Mouse (Mus musculus): ENCODE results near the gene Celsr3. TPM values are rescaled to one million over a fixed set of nuclear protein-coding genes. Genes with fewer than 3 reads are reported as not detected.

The Celsr3 gene
- total RNA-seq (2021), result under 1 TPM; 0.12 TPM
- long read RNA-seq, experiment 1, result 0 reads
- long read RNA-seq, experiment 2, result 0 reads

GRCm38 (mm10) chr9:108825820-108826699 lies at the start of gene Celsr3:
Gene Celsr3, plus strand, starts transcription at chr9:108826320.
- intact Hi-C loops (cut with DNase I), result loop anchor here (2.0 kb wide), 1 partner anchor 15 kb away; no protein-coding TSS in a partner anchor
- peak; percentile 35 to 53 for DNase-seq

GRCm38 (mm10) chr9:108776614-108777013 lies 49.5 kb upstream of the Celsr3 start:
- no peak for DNase-seq
- intact Hi-C loops (cut with DNase I), result no loop called here

GRCm38 (mm10) chr9:108777276-108777675 lies 48.8 kb upstream of the Celsr3 start:
- intact Hi-C loops (cut with DNase I), result no loop called here
- DNase-seq, result no peak

GRCm38 (mm10) chr9:108780959-108781358 lies 45.2 kb upstream of the Celsr3 start:
- intact Hi-C loops (cut with DNase I), result no loop called here
- no peak for DNase-seq

- DNase-seq, result no peak
- intact Hi-C loops (cut with DNase I), result no loop called here
Measured at GRCm38 (mm10) chr9:108781891-108782290, 44.2 kb upstream of the Celsr3 start.

GRCm38 (mm10) chr9:108782836-108783547 lies 43.1 kb upstream of the Celsr3 start:
- intact Hi-C loops (cut with DNase I), result no loop called here
- DNase-seq, result no peak

GRCm38 (mm10) chr9:108783548-108784463 lies 42.3 kb upstream of the Celsr3 start, which contains the start of gene Ip6k2:
Gene Ip6k2, plus strand, starts transcription at chr9:108783796.
- peak; percentile 96 to 97 for DNase-seq
- intact Hi-C loops (cut with DNase I), result no loop called here

GRCm38 (mm10) chr9:108785416-108785815 lies 40.7 kb upstream of the Celsr3 start:
- DNase-seq, result no peak
- intact Hi-C loops (cut with DNase I), result no loop called here

GRCm38 (mm10) chr9:108786494-108786893 lies 39.6 kb upstream of the Celsr3 start:
- no peak for DNase-seq
- intact Hi-C loops (cut with DNase I), result no loop called here

GRCm38 (mm10) chr9:108787080-108787479 lies 39.0 kb upstream of the Celsr3 start:
- intact Hi-C loops (cut with DNase I), result no loop called here
- DNase-seq, result no peak

- intact Hi-C loops (cut with DNase I), result no loop called here
Measured at GRCm38 (mm10) chr9:108788713-108789112, 37.4 kb upstream of the Celsr3 start.

GRCm38 (mm10) chr9:108792307-108792706 lies 33.8 kb upstream of the Celsr3 start:
- intact Hi-C loops (cut with DNase I), result no loop called here

More at GRCm38 (mm10) chr9:108788713-108789112, 37.4 kb upstream of the Celsr3 start:
- DNase-seq, result no peak

GRCm38 (mm10) chr9:108792730-108793129 lies 33.4 kb upstream of the Celsr3 start:
- intact Hi-C loops (cut with DNase I), result no loop called here
- DNase-seq, result no peak

More at GRCm38 (mm10) chr9:108792307-108792706, 33.8 kb upstream of the Celsr3 start:
- DNase-seq, result no peak

- DNase-seq, result no peak
- intact Hi-C loops (cut with DNase I), result no loop called here
Measured at GRCm38 (mm10) chr9:108795281-108795680, 30.8 kb upstream of the Celsr3 start.

GRCm38 (mm10) chr9:108795762-108796161 lies 30.4 kb upstream of the Celsr3 start:
- intact Hi-C loops (cut with DNase I), result no loop called here
- DNase-seq, result peak in 1 of 2 experiments; percentile 44

- intact Hi-C loops (cut with DNase I), result no loop called here
- peak in 1 of 2 experiments; percentile 31 for DNase-seq
Measured at GRCm38 (mm10) chr9:108796351-108796981, 29.7 kb upstream of the Celsr3 start.

GRCm38 (mm10) chr9:108797477-108797876 lies 28.6 kb upstream of the Celsr3 start:
- intact Hi-C loops (cut with DNase I), result no loop called here
- DNase-seq, result no peak

GRCm38 (mm10) chr9:108798508-108799075 lies 27.5 kb upstream of the Celsr3 start:
- intact Hi-C loops (cut with DNase I), result no loop called here

GRCm38 (mm10) chr9:108799564-108799963 lies 26.6 kb upstream of the Celsr3 start:
- no peak for DNase-seq
- intact Hi-C loops (cut with DNase I), result no loop called here

More at GRCm38 (mm10) chr9:108798508-108799075, 27.5 kb upstream of the Celsr3 start:
- DNase-seq, result no peak
